Mouse (Mus musculus) heart, adult 2 months (tissue): Measurements from ENCODE around the gene Ift27.

Source experiments
- CTCF ChIP-seq: fragments of 200-600 bp; IDR thresholded peaks from 2 replicates; pipeline ENCODE4 v1.8.1; 2022; ENCODE audit warnings: antibody characterized with exemption, mild to moderate bottlenecking, moderate library complexity
- POLR2A ChIP-seq: fragments of 200-500 bp; IDR thresholded peaks from 2 replicates; pipeline ENCODE4 v1.6.1; 2011; ENCODE audit warnings: mild to moderate bottlenecking, low read depth, low read length, control low read depth; ENCODE audit not compliant: insufficient read depth

- no peak for TF ChIP-seq POLR2A
- TF ChIP-seq CTCF, result no peak
Observed at GRCm38 (mm10) chr15:78172256-78172898, 1.5 kb downstream of the Ift27 start.
